Mouse (Mus musculus) cerebellum, adult 9-10 months (tissue): ENCODE measurements at regions not wholly inside any gene's neighbourhood (a gene's known extent, or its start where the extent isn't known, plus 50 kb on each side); places are given as distances from the start of the nearest gene placed in this dataset.

Experiments used
- DNase-seq: peaks from one replicate; pipeline ENCODE4 v3.0.0; 2022

DNA sequence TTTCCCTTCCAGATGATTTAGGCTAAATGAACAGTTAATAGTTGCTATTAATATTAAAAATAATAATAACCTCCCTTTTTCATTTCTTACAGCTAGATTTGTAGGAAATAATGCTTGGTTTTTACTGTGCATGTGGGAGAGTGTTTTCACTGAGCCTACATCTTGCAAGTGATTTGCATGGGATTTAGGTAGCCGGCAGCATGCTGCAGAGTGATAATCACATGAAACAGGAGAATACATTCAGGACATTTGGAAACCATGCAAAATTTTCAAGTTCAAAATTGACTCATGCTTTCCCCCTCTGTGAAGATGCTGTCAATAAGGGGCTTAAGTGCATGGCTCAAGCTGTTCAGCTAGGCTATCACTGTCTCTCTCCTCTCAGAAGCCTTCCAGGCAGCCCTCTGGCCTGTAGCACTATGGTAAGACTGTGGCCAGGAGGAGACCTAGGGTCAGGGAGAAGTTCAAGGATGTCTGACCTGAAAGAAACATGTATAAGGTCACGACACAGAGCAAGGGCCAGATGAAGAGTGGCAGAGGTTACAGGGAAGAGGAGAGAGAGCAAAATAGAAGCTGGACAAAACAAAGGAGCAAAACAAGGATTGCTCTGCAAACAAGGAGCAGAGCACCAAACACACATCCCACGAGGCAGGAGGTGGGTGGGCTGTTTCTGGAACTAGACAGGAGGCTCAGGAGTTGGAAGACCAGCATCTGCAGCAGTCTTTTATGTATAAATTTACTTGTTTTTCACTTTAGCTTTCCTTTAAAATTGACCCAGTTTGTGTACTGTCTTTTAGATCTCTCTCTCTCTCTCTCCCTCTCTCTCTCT is 177.5 kb downstream of the Tmem161b start:
- no peak for DNase-seq

GRCm38 (mm10) chr13:84401006-84401405 is 178.9 kb downstream of the Tmem161b start:
- no peak for DNase-seq

- DNase-seq: peak; percentile 70
Measured at GRCm38 (mm10) chr13:84404566-84405194, 182.6 kb downstream of the Tmem161b start.

DNA sequence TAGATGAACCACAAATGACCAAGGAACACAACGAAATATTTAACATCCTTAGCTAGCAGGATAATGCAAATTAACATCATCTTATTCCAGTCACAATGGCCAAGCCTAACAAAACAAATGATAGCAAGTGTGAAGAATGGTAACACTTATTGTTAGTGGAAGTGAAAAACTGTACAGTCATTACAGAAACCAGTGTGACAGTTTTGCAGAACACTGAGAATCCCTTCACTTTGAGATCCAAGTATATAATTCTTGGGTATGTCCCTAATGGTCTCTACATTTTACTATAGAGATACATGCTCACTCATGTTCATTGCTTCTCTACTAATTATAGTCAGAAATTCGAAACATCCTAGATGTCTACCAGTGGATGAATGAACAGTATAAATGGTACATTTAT is 212.3 kb downstream of the Tmem161b start:
- no peak for DNase-seq

DNA sequence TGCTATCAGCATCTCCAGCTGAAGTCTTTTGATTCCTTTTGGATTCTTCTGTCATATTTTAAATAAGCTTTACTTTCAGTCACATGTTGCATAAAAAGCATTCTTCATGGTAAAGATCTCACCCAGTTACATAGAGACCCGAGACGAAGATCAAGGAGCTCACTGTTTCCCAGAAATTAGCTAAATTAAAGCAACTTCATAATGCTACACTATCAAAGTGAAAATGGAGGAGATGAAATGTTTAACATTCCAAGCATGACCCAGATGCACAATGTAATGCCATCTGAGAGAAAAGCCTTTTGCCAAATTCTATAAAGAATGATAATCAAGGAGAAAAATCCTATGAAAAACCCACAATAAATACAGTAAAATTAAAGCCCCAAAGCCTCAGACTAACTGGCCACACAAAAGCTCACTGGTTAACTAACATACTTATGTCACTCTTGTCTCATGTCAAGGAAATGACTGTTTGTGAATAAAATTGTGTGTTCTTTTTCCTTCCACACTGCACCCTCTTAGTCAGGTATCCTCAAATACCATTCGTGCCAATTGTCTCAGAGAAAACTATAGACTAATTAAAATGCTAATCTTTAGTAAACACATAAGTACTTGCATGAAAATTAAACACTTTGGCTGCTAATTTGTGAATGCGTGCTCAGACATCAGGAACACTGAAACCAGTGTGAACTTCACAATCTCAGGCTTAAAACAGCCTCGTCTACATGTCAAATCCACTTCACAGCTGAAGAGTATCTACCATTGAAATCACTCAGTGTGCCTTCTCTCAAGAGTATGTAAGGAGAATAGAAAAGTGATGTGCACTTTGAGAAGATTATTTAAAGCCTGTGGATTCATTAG is 215.7 kb downstream of the Tmem161b start:
- DNase-seq: no peak

- no peak for DNase-seq
Measured at GRCm38 (mm10) chr13:84438444-84438766, 216.3 kb downstream of the Tmem161b start.

DNA sequence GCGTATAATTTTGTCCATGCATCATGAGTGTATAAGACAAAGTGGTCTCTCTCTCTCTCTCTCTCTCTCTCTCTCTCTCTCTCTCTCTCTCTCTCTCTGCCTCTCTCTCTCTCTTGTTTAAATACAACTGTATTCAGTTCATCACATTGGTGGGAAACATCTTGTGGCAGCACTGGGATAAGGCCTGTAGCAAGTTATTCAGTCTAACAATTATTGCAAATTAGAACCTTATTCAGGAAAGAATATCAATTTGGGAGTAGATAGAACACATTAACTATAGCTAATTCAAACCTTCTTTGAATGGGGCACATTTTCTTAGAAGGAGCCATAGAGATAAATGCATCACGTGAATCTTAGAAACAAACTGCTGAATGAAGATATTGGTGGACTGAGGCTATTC is 226.4 kb downstream of the Tmem161b start:
- no peak for DNase-seq

- peak; percentile 38 for DNase-seq
Measured at GRCm38 (mm10) chr13:84449001-84449551, 227.0 kb downstream of the Tmem161b start.
